Comparison of ENCODE assay signal across 10 mouse cellular contexts in the genomic region with DNA sequence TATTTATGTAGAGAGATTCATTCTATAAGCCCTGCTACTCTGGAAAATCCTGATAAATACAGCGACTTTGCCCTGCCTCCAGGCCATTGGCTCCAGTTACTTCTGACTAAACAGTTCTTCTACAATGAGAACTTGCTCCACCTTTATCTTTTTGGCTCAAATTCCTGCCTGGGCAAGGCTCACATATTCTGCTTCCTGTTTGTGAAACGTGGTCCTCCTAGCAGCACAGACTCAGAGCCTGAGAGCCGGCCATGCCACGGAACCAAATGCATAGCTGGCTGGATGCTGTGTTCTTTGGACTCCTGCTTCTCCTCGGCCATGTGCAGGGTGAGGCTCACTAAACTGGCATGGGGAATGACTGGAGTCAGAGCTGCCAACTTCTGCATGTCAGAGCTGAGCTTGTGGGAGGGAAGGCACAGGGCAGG. TPM values are rescaled to one million over a fixed set of nuclear protein-coding genes. Genes with fewer than 3 reads are reported as not detected.
A peak's percentile ranks its signal among the peaks of the same experiment; 100 is the strongest.
DNase-seq lines count a peak whose midpoint lies in the region; ATAC-seq and TF ChIP-seq lines count a peak whose summit lies in the region.
"Had no signal": no experiment of that assay in that cellular context is flagged by ENCODE, and none has a peak within 500 bp of the region (broad histone marks: within the 10 kb centered on the region; RNA-seq: fewer than 3 reads in every experiment).

A gene (plus strand): TSS at position 182 of the 425 bp plus-strand sequence.

- H3K27me3 ChIP-seq in kidney, embryonic 15.5 days: no peaks in the 10 kb centered on the region
- no peaks in the 10 kb centered on the region for H3K27me3 ChIP-seq in heart, embryonic 16.5 days (ENCODE audit: control insufficient read depth, insufficient read depth, low read length)
- H3K27me3 ChIP-seq in stomach, postnatal 0 days (ENCODE audit: control insufficient read depth, insufficient read depth, low read length): no peaks in the 10 kb centered on the region
- H3K27me3 ChIP-seq in neural tube, embryonic 15.5 days (replicated peaks): no peaks in the 10 kb centered on the region
- H3K27me3 ChIP-seq in forebrain, embryonic 16.5 days (replicated peaks; ENCODE audit: control insufficient read depth, insufficient read depth, low read length): no peaks in the 10 kb centered on the region
- H3K27me3 ChIP-seq in forebrain, embryonic 13.5 days: no peaks in the 10 kb centered on the region

- TF ChIP-seq EP300 in stomach, postnatal 0 days (optimal IDR thresholded peaks at IDR 0.05): peak; percentile 63

- H3K4me2 ChIP-seq in kidney, embryonic 15.5 days: no peak within 1 kb of the TSS
- no peak within 1 kb of the TSS for H3K4me2 ChIP-seq in heart, embryonic 16.5 days (ENCODE audit: low read depth, low read length)
- 0 out of 2 replicates have a peak within 1 kb of the TSS, but pooled peaks have one; percentile 24 for H3K4me2 ChIP-seq in stomach, postnatal 0 days (replicated peaks; ENCODE audit: low read depth)
- no peak within 1 kb of the TSS for H3K4me2 ChIP-seq in neural tube, embryonic 15.5 days
- no peak within 1 kb of the TSS for H3K4me2 ChIP-seq in forebrain, embryonic 16.5 days (ENCODE audit: low read length)
- no peak within 1 kb of the TSS for H3K4me2 ChIP-seq in forebrain, embryonic 13.5 days

- no peaks in the 10 kb centered on the region for H3K36me3 ChIP-seq in kidney, embryonic 15.5 days
- no peaks in the 10 kb centered on the region for H3K36me3 ChIP-seq in heart, embryonic 16.5 days (ENCODE audit: control insufficient read depth, insufficient read depth)
- H3K36me3 ChIP-seq in stomach, postnatal 0 days (ENCODE audit: control insufficient read depth, insufficient read depth, low read length): no peaks in the 10 kb centered on the region
- no peaks in the 10 kb centered on the region for H3K36me3 ChIP-seq in neural tube, embryonic 15.5 days
- no peaks in the 10 kb centered on the region for H3K36me3 ChIP-seq in forebrain, embryonic 16.5 days (ENCODE audit: control insufficient read depth, insufficient read depth)
- no peaks in the 10 kb centered on the region for H3K36me3 ChIP-seq in forebrain, embryonic 13.5 days (ENCODE audit: poor library complexity, severe bottlenecking)

- H3K27ac ChIP-seq in kidney, embryonic 15.5 days: no peak within 1 kb of the TSS
- no peak within 1 kb of the TSS for H3K27ac ChIP-seq in heart, embryonic 16.5 days (ENCODE audit: low read length)
- peak within 1 kb of the TSS; percentile 74 for H3K27ac ChIP-seq in stomach, postnatal 0 days (replicated peaks)
- H3K27ac ChIP-seq in neural tube, embryonic 15.5 days (replicated peaks): no peak within 1 kb of the TSS
- no peak within 1 kb of the TSS for H3K27ac ChIP-seq in forebrain, embryonic 16.5 days (ENCODE audit: low read length)
- no peak within 1 kb of the TSS for H3K27ac ChIP-seq in forebrain, embryonic 13.5 days

- H3K4me3 ChIP-seq in kidney, embryonic 15.5 days (replicated peaks): no peak within 1 kb of the TSS
- H3K4me3 ChIP-seq in heart, embryonic 16.5 days (ENCODE audit: low read length): no peak within 1 kb of the TSS
- no peak within 1 kb of the TSS for H3K4me3 ChIP-seq in stomach, postnatal 0 days (ENCODE audit: low read depth, low read length)
- no peak within 1 kb of the TSS for H3K4me3 ChIP-seq in neural tube, embryonic 15.5 days (replicated peaks)
- H3K4me3 ChIP-seq in forebrain, embryonic 16.5 days (replicated peaks; ENCODE audit: low read length): no peak within 1 kb of the TSS
- H3K4me3 ChIP-seq in forebrain, embryonic 13.5 days: no peak within 1 kb of the TSS

- no peak within 1 kb of the TSS for H3K9ac ChIP-seq in kidney, embryonic 15.5 days
- no peak within 1 kb of the TSS for H3K9ac ChIP-seq in heart, embryonic 16.5 days (ENCODE audit: low read length)
- no peak within 1 kb of the TSS for H3K9ac ChIP-seq in stomach, postnatal 0 days (ENCODE audit: low read length)
- H3K9ac ChIP-seq in neural tube, embryonic 15.5 days (replicated peaks): no peak within 1 kb of the TSS
- no peak within 1 kb of the TSS for H3K9ac ChIP-seq in forebrain, embryonic 16.5 days (replicated peaks; ENCODE audit: low read depth, low read length)
- no peak within 1 kb of the TSS for H3K9ac ChIP-seq in forebrain, embryonic 13.5 days

- H3K9me3 ChIP-seq in kidney, embryonic 15.5 days (replicated peaks): no peaks in the 10 kb centered on the region
- no peaks in the 10 kb centered on the region for H3K9me3 ChIP-seq in heart, embryonic 16.5 days (replicated peaks; ENCODE audit: control insufficient read depth, low read length)
- no peaks in the 10 kb centered on the region for H3K9me3 ChIP-seq in stomach, postnatal 0 days (ENCODE audit: control insufficient read depth, low read length)
- H3K9me3 ChIP-seq in neural tube, embryonic 15.5 days (replicated peaks): no peaks in the 10 kb centered on the region
- no peaks in the 10 kb centered on the region for H3K9me3 ChIP-seq in forebrain, embryonic 16.5 days (ENCODE audit: control insufficient read depth, low read length)
- no peaks in the 10 kb centered on the region for H3K9me3 ChIP-seq in forebrain, embryonic 13.5 days (replicated peaks)

- TF ChIP-seq CTCF in stomach, postnatal 0 days (IDR thresholded peaks at IDR 0.05; ENCODE audit: low read depth): no peak

- WGBS in kidney, embryonic 15.5 days: 63% methylated on average over 5 of the region's 5 CpGs
- 48% methylated on average over 5 of the region's 5 CpGs for WGBS in heart, embryonic 16.5 days
- 23% methylated on average over 5 of the region's 5 CpGs for WGBS in stomach, postnatal 0 days
- 73% methylated on average over 5 of the region's 5 CpGs for WGBS in neural tube, embryonic 15.5 days
- 65% methylated on average over 5 of the region's 5 CpGs for WGBS in forebrain, embryonic 16.5 days
- WGBS in forebrain, embryonic 13.5 days: 76% methylated on average over 5 of the region's 5 CpGs

- DNase-seq in kidney, adult 11 months: peak; percentile 23
- DNase-seq in lung, adult 18-20 months: peak; percentile 46 to 60
- peak; percentile 59 for DNase-seq in stomach, postnatal 0 days (ENCODE audit: low spot score)

- H3K4me1 ChIP-seq in kidney, embryonic 15.5 days: no peaks in the 10 kb centered on the region
- no peaks in the 10 kb centered on the region for H3K4me1 ChIP-seq in heart, embryonic 16.5 days (ENCODE audit: control insufficient read depth, insufficient read depth, low read length)
- H3K4me1 ChIP-seq in stomach, postnatal 0 days (replicated peaks; ENCODE audit: control insufficient read depth, insufficient read depth): no peaks in the 10 kb centered on the region
- no peaks in the 10 kb centered on the region for H3K4me1 ChIP-seq in neural tube, embryonic 15.5 days
- no peaks in the 10 kb centered on the region for H3K4me1 ChIP-seq in forebrain, embryonic 16.5 days (replicated peaks; ENCODE audit: control insufficient read depth, insufficient read depth, low read length)
- no peaks in the 10 kb centered on the region for H3K4me1 ChIP-seq in forebrain, embryonic 13.5 days

- ATAC-seq in kidney, embryonic 15.5 days (replicated peaks; ENCODE audit: low FRiP score): no peak
- peak; percentile 49 for ATAC-seq in heart, embryonic 16.5 days (replicated peaks; ENCODE audit: extremely low read depth, insufficient read depth, low FRiP score)
- ATAC-seq in stomach, postnatal 0 days (ENCODE audit: low FRiP score, low TSS enrichment): peak; percentile 63
- ATAC-seq in neural tube, embryonic 15.5 days (ENCODE audit: low FRiP score): no peak
- no peak for ATAC-seq in forebrain, embryonic 16.5 days
- no peak for ATAC-seq in forebrain, embryonic 13.5 days
- ATAC-seq: forebrain, embryonic 14.5 days; Patski had no signal

RNA-seq across cellular contexts. Expression of the gene that starts here (rescaled TPM):
- polyA plus RNA-seq in kidney, embryonic 15.5 days (2015; fragmentation: Nextera tagmentation; extraction: Ambion mirVana): 0.44 and 0.77 TPM in 2 replicates
- polyA plus RNA-seq in heart, embryonic 16.5 days (2015; fragmentation: Nextera tagmentation; extraction: Ambion mirVana): 2.5 and 3.0 TPM in 2 replicates
- 27.0 and 33.5 TPM in 2 replicates for polyA plus RNA-seq in stomach, postnatal 0 days (2015; fragmentation: Nextera tagmentation; extraction: Ambion mirVana)
- polyA plus RNA-seq in neural tube, embryonic 15.5 days (2015; fragmentation: Nextera tagmentation; extraction: Ambion mirVana): 0.12 and 0.40 TPM in 2 replicates
- polyA plus RNA-seq in forebrain, embryonic 16.5 days (2015; fragmentation: Nextera tagmentation; extraction: Ambion mirVana): 0.16 TPM in 1 of 2 replicates, not detected in the other
- polyA plus RNA-seq in forebrain, embryonic 13.5 days (2015; fragmentation: Nextera tagmentation; extraction: Ambion mirVana): not detected in 2 replicates
- polyA plus RNA-seq: Patski had no signal

Comparison
In these comparisons a context has a peak if more than half of its experiments do, and no peak if none do; other contexts are left out.
1. ATAC-seq: peak in heart, embryonic 16.5 days (single experiment) and stomach, postnatal 0 days (single experiment); none in kidney, embryonic 15.5 days (single experiment), neural tube, embryonic 15.5 days (single experiment), forebrain, embryonic 16.5 days (single experiment) and forebrain, embryonic 13.5 days (single experiment).
2. Peak in every context shown above with its lines, with median percentiles within 50 percentile points of each other: DNase-seq.